23 mouse cellular contexts compared by ENCODE assay signal in the genomic region with DNA sequence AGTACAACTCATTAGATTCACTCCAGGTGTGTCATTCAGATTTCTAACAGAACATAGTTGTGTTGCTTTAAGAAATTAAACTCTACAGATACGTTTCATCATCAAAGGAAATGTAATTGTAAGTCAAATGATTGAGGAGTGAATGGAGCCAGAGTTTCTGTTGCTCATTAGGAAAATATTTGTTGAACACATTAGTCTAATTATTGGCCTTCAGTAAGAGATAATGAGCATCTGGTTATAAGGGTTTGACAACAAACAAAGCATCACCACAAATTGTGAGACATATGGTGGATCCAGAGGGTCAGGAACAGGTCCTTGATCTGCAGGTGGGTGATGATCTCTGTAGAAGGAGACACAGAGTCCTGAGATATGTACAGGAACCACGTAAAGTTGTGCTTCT.
DNase-seq lines count a peak whose midpoint lies in the region; ATAC-seq lines count a peak whose summit lies in the region.
"Had no signal": no experiment of that assay in that cellular context is flagged by ENCODE, and none has a peak within 500 bp of the region (broad histone marks: within the 10 kb centered on the region; RNA-seq: fewer than 3 reads in every experiment).

No protein-coding gene starts in this region.

- peak; percentile 77 for DNase-seq in Muller cell, postnatal 12 days (ENCODE audit: inconsistent ontology term)
- peak; percentile 23 for DNase-seq in retina, embryonic 14.5 days (ENCODE audit: low spot score)
- peak; percentile 87 for DNase-seq in retina, postnatal 1 day
- DNase-seq in forebrain, embryonic 11.5 days (ENCODE audit: low spot score): no peak
- no peak for DNase-seq in lung, postnatal 25 days (ENCODE audit: low spot score)
- DNase-seq in T-cell, adult 2 months (ENCODE audit: low spot score): no peak
- DNase-seq: adrenal gland, adult 2 months; adrenal gland, adult 8-10 months; adrenal gland, postnatal 10 days; adrenal gland, postnatal 14 days; adrenal gland, postnatal 25 days; adrenal gland, postnatal 36 days; B cell, adult 2 months; cerebellum, adult 11 months; cerebellum, adult 11-12 months; cerebellum, adult 18-20 months; cerebellum, adult 2 months; cerebellum, adult 8-10 months had no signal

- H3K36me3 ChIP-seq in forebrain, embryonic 11.5 days (ENCODE audit: control insufficient read depth, insufficient read depth, low read length): no peaks in the 10 kb centered on the region
- H3K36me3 ChIP-seq: G1E had no signal

- no peak overlapping the region for H3K27ac ChIP-seq in forebrain, embryonic 11.5 days (ENCODE audit: low read depth, low read length)

- no peaks in the 10 kb centered on the region for H3K4me1 ChIP-seq in forebrain, embryonic 11.5 days (replicated peaks; ENCODE audit: control insufficient read depth, insufficient read depth, low read length)

- no peaks in the 10 kb centered on the region for H3K9me3 ChIP-seq in forebrain, embryonic 11.5 days (ENCODE audit: control insufficient read depth, low read length)
- H3K9me3 ChIP-seq: G1E had no signal

- H3K9ac ChIP-seq in forebrain, embryonic 11.5 days (ENCODE audit: low read length): no peak overlapping the region

- no peak overlapping the region for H3K4me3 ChIP-seq in forebrain, embryonic 11.5 days (ENCODE audit: low read depth, low read length)

- 70% methylated on average over 2 of the region's 2 CpGs for WGBS in forebrain, embryonic 11.5 days

- no peaks in the 10 kb centered on the region for H3K27me3 ChIP-seq in forebrain, embryonic 11.5 days (ENCODE audit: control insufficient read depth, insufficient read depth, low read length)
- H3K27me3 ChIP-seq: CH12.LX, Patski had no signal

- no peak for ATAC-seq in forebrain, embryonic 11.5 days (replicated peaks; ENCODE audit: low FRiP score)
- ATAC-seq: activated CD4-positive, CD25-positive, alpha-beta regulatory T cell, adult 4 months; CD4-positive, CD25-positive, alpha-beta regulatory T cell, adult 4 months; Patski had no signal

- H3K4me2 ChIP-seq in forebrain, embryonic 11.5 days (ENCODE audit: low read depth, low read length, severe bottlenecking): no peak overlapping the region

Comparison
In these comparisons a context has a peak if more than half of its experiments do, and no peak if none do; other contexts are left out.
1. DNase-seq: peak in Muller cell, postnatal 12 days (single experiment), retina, embryonic 14.5 days (single experiment) and retina, postnatal 1 day (single experiment); none in forebrain, embryonic 11.5 days (single experiment), lung, postnatal 25 days (single experiment) and T-cell, adult 2 months (single experiment).